Mouse (Mus musculus) MEL (cell line): ENCODE data around the gene Fam185a. TPM values are rescaled to one million over a fixed set of nuclear protein-coding genes. Genes with fewer than 3 reads are reported as not detected.
A peak's percentile ranks its signal among the peaks of the same experiment; 100 is the strongest.

ENCODE experiments used
- DNase-seq: peaks from one replicate; pipeline ENCODE4 v3.0.0; 2011; ENCODE audit warnings: low read depth, low spot score
- H3K27ac ChIP-seq: 2 replicates; pipeline ENCODE4 v1.5.1; 2012; ENCODE audit warnings: low read depth, mild to moderate bottlenecking, control low read depth, low read length, moderate library complexity; ENCODE audit not compliant: control insufficient read depth
- H3K27me3 ChIP-seq, 2 experiments: fragments of 150-350 bp in 1 of 2; sonication (generic) in 1 of 2; 2 replicates each; pipeline ENCODE4 v1.6.1; 2012; ENCODE audit warnings: low read length in 2 of 2, mild to moderate bottlenecking in 2 of 2, improper control_type of control experiment in 1 of 2, moderate library complexity in 1 of 2; ENCODE audit not compliant: insufficient read depth in 2 of 2, control insufficient read depth in 1 of 2
- H3K36me3 ChIP-seq, 2 experiments: 2 replicates each; pipeline ENCODE4 v1.6.1; 2012 to 2014; ENCODE audit warnings: low read length in 2 of 2, improper control_type of control experiment in 1 of 2, inconsistent platforms in 1 of 2, mild to moderate bottlenecking in 1 of 2; ENCODE audit not compliant: insufficient read depth in 2 of 2, control insufficient read depth in 1 of 2
- H3K4me1 ChIP-seq, 2 experiments: fragments of 150-350 bp in 1 of 2; sonication (generic) in 1 of 2; 2 replicates each; pipeline ENCODE4 v1.6.1; 2012; ENCODE audit warnings: low read length in 2 of 2, improper control_type of control experiment in 1 of 2, mild to moderate bottlenecking in 1 of 2; ENCODE audit not compliant: insufficient read depth in 2 of 2, control insufficient read depth in 1 of 2
- H3K4me3 ChIP-seq, 2 experiments: fragments of 150-350 bp in 1 of 2; sonication (generic) in 1 of 2; 2 replicates each; pipeline ENCODE4 v1.5.1; 2012; ENCODE audit warnings: low read depth in 2 of 2, low read length in 2 of 2, mild to moderate bottlenecking in 2 of 2, moderate library complexity in 2 of 2, control low read depth in 1 of 2, improper control_type of control experiment in 1 of 2; ENCODE audit not compliant: control insufficient read depth in 1 of 2, insufficient read depth in 1 of 2
- H3K79me2 ChIP-seq: 2 replicates; pipeline ENCODE4 v1.6.1; 2012; ENCODE audit warnings: mild to moderate bottlenecking, low read length, moderate library complexity; ENCODE audit not compliant: control insufficient read depth, poor library complexity, insufficient read depth
- H3K9ac ChIP-seq: 2 replicates; pipeline ENCODE4 v1.6.1; 2012; ENCODE audit warnings: low read depth, mild to moderate bottlenecking, control low read depth, low read length, moderate library complexity; ENCODE audit not compliant: control insufficient read depth, poor library complexity, severe bottlenecking
- H3K9me3 ChIP-seq: fragments of 150-350 bp; sonication (generic); replicated peaks from 2 replicates; pipeline ENCODE4 v1.6.1; 2012; ENCODE audit warnings: mild to moderate bottlenecking, low read length, improper control_type of control experiment, moderate library complexity; ENCODE audit not compliant: insufficient read depth
- BHLHE40 ChIP-seq: IDR thresholded peaks from 2 replicates; pipeline ENCODE4 v1.6.1; 2012; ENCODE audit warnings: low read depth, mild to moderate bottlenecking, inconsistent platforms, low read length, improper control_type of control experiment, borderline replicate concordance
- CHD1 ChIP-seq: IDR thresholded peaks from 2 replicates; pipeline ENCODE4 v1.6.1; 2012; ENCODE audit warnings: low read depth, mild to moderate bottlenecking, inconsistent platforms, low read length, improper control_type of control experiment
- CHD2 ChIP-seq: IDR thresholded peaks from 2 replicates; pipeline ENCODE4 v1.6.1; 2011; ENCODE audit warnings: low read length, improper control_type of control experiment
- CTCF ChIP-seq, 3 experiments: IDR thresholded peaks in 2 of 3; conservative IDR thresholded peaks in 1 of 3; 2 replicates each; pipeline ENCODE4 v1.5.1; 2011 to 2012; ENCODE audit warnings: low read length in 3 of 3, low read depth in 2 of 3, mild to moderate bottlenecking in 2 of 3, improper control_type of control experiment in 1 of 3, inconsistent platforms in 1 of 3, mixed read lengths in 1 of 3, moderate library complexity in 1 of 3; ENCODE audit not compliant: control insufficient read depth in 1 of 3, insufficient read depth in 1 of 3, poor library complexity in 1 of 3, severe bottlenecking in 1 of 3
- E2F4 ChIP-seq: IDR thresholded peaks from 2 replicates; pipeline ENCODE4 v1.6.1; 2011; ENCODE audit warnings: low read depth, low read length, improper control_type of control experiment, borderline replicate concordance
- EP300 ChIP-seq, 2 experiments: IDR thresholded peaks; 2 replicates each; pipeline ENCODE4 v1.6.1; 2011; ENCODE audit warnings: improper control_type of control experiment in 2 of 2, low read length in 2 of 2, low read depth in 1 of 2, mild to moderate bottlenecking in 1 of 2
- GABPA ChIP-seq: IDR thresholded peaks from 2 replicates; pipeline ENCODE4 v1.6.1; 2012; ENCODE audit warnings: low read depth, mild to moderate bottlenecking, inconsistent platforms, low read length, improper control_type of control experiment, moderate library complexity
- GATA1 ChIP-seq: IDR thresholded peaks from 2 replicates; pipeline ENCODE4 v1.6.1; 2011; ENCODE audit warnings: low read depth, low read length, improper control_type of control experiment
- HCFC1 ChIP-seq: IDR thresholded peaks from 2 replicates; pipeline ENCODE4 v1.6.1; 2012; ENCODE audit warnings: low read depth, mild to moderate bottlenecking, inconsistent platforms, low read length, improper control_type of control experiment, moderate library complexity
- JUND ChIP-seq: IDR thresholded peaks from 2 replicates; pipeline ENCODE4 v1.6.1; 2011; ENCODE audit warnings: low read depth, mild to moderate bottlenecking, improper control_type of control experiment, low read length
- KAT2A ChIP-seq: conservative IDR thresholded peaks from 2 replicates; pipeline ENCODE4 v1.6.1; 2012; ENCODE audit warnings: low read depth, low read length, improper control_type of control experiment, inconsistent platforms
- MAFK ChIP-seq: IDR thresholded peaks from 2 replicates; pipeline ENCODE4 v1.6.1; 2011; ENCODE audit warnings: low read depth, mild to moderate bottlenecking, low read length, improper control_type of control experiment, borderline replicate concordance
- MAZ ChIP-seq: IDR thresholded peaks from 2 replicates; pipeline ENCODE4 v1.6.1; 2012; ENCODE audit warnings: low read depth, mild to moderate bottlenecking, inconsistent platforms, low read length, improper control_type of control experiment
- MEF2A ChIP-seq: IDR thresholded peaks from 2 replicates; pipeline ENCODE4 v1.6.1; 2014; ENCODE audit warnings: low read depth, mild to moderate bottlenecking, inconsistent platforms, low read length, improper control_type of control experiment; ENCODE audit not compliant: poor library complexity, insufficient replicate concordance, severe bottlenecking; ENCODE audit errors: extremely low read depth
- MXI1 ChIP-seq: IDR thresholded peaks from 2 replicates; pipeline ENCODE4 v1.6.1; 2011; ENCODE audit warnings: mild to moderate bottlenecking, low read depth, low read length, improper control_type of control experiment
- MYC ChIP-seq: IDR thresholded peaks from 2 replicates; pipeline ENCODE4 v1.6.1; 2011; ENCODE audit warnings: low read depth, mild to moderate bottlenecking, low read length, improper control_type of control experiment, moderate library complexity
- NELFE ChIP-seq: IDR thresholded peaks from 2 replicates; pipeline ENCODE4 v1.6.1; 2011; ENCODE audit warnings: low read depth, low read length, improper control_type of control experiment
- NRF1 ChIP-seq: IDR thresholded peaks from 2 replicates; pipeline ENCODE4 v1.6.1; 2014; ENCODE audit warnings: low read depth, mild to moderate bottlenecking, inconsistent platforms, low read length, improper control_type of control experiment, moderate library complexity; ENCODE audit not compliant: poor library complexity, insufficient read depth, severe bottlenecking
- POLR2AphosphoS2 ChIP-seq: IDR thresholded peaks from 2 replicates; pipeline ENCODE4 v1.6.1; 2011; ENCODE audit warnings: low read length, improper control_type of control experiment
- POLR2AphosphoS5 ChIP-seq: IDR thresholded peaks from 2 replicates; pipeline ENCODE4 v1.6.1; 2012; ENCODE audit warnings: low read depth, borderline replicate concordance, mild to moderate bottlenecking, inconsistent platforms, low read length, moderate library complexity, mixed read lengths
- RAD21 ChIP-seq: IDR thresholded peaks from 2 replicates; pipeline ENCODE4 v1.6.1; 2011; ENCODE audit warnings: mild to moderate bottlenecking, low read depth, low read length, improper control_type of control experiment
- SIN3A ChIP-seq: IDR thresholded peaks from 2 replicates; pipeline ENCODE4 v1.6.1; 2012; ENCODE audit warnings: low read length, improper control_type of control experiment, inconsistent platforms
- SMC3 ChIP-seq: IDR thresholded peaks from 2 replicates; pipeline ENCODE4 v1.6.1; 2011; ENCODE audit warnings: low read depth, low read length, improper control_type of control experiment
- TAL1 ChIP-seq: IDR thresholded peaks from 2 replicates; pipeline ENCODE4 v1.6.1; 2012; ENCODE audit warnings: mild to moderate bottlenecking, inconsistent platforms, low read length, moderate library complexity, mixed read lengths
- TBP ChIP-seq: IDR thresholded peaks from 2 replicates; pipeline ENCODE4 v1.8.0; 2011; ENCODE audit warnings: low read depth, low read length, improper control_type of control experiment
- TCF12 ChIP-seq: IDR thresholded peaks from 2 replicates; pipeline ENCODE4 v1.6.1; 2014; ENCODE audit warnings: low read depth, mild to moderate bottlenecking, inconsistent platforms, low read length, improper control_type of control experiment, moderate library complexity
- USF1 ChIP-seq: IDR thresholded peaks from 2 replicates; pipeline ENCODE4 v1.6.1; 2014; ENCODE audit warnings: low read depth, mild to moderate bottlenecking, inconsistent platforms, low read length, improper control_type of control experiment, moderate library complexity
- USF2 ChIP-seq, 2 experiments: IDR thresholded peaks; 2 replicates each; pipeline ENCODE4 v1.6.1; 2011 to 2012; ENCODE audit warnings: improper control_type of control experiment in 2 of 2, low read length in 2 of 2, borderline replicate concordance in 1 of 2, inconsistent platforms in 1 of 2, low read depth in 1 of 2, mild to moderate bottlenecking in 1 of 2; ENCODE audit not compliant: insufficient read depth in 1 of 2
- ZC3H11A ChIP-seq: IDR thresholded peaks from 2 replicates; pipeline ENCODE4 v1.6.1; 2012; ENCODE audit warnings: low read depth, mild to moderate bottlenecking, inconsistent platforms, low read length, improper control_type of control experiment
- ZKSCAN1 ChIP-seq: IDR thresholded peaks from 2 replicates; pipeline ENCODE4 v1.6.1; 2012; ENCODE audit warnings: low read depth, mild to moderate bottlenecking, inconsistent platforms, low read length, improper control_type of control experiment, moderate library complexity
- ZMIZ1 ChIP-seq: IDR thresholded peaks from 2 replicates; pipeline ENCODE4 v1.6.1; 2012; ENCODE audit warnings: low read depth, mild to moderate bottlenecking, inconsistent platforms, low read length, improper control_type of control experiment, moderate library complexity
- ZNF384 ChIP-seq: IDR thresholded peaks from 2 replicates; pipeline ENCODE4 v1.6.1; 2012; ENCODE audit warnings: low read depth, mild to moderate bottlenecking, inconsistent platforms, low read length, improper control_type of control experiment
- polyA plus RNA-seq, 2 experiments: library from polyadenylated mRNA; stranded (reverse) in 1 of 2; unstranded in 1 of 2; fragments of >175 nt in 1 of 2; fragments of >200 nt in 1 of 2; gene quantifications; 2 replicates each; pipeline versions ENCODE4 v1.2.1 to v1.2.4; 2012; ENCODE audit warnings: low replicate concordance in 2 of 2, low read depth in 1 of 2; ENCODE audit not compliant: insufficient read length in 2 of 2, insufficient read depth in 1 of 2, missing spikeins in 1 of 2
- total RNA-seq: library from RNA; depleted of rRNA; stranded (reverse); fragments of 300-350 nt; gene quantifications from 2 replicates; pipeline ENCODE4 v1.2.3, GENCODE M21; 2012

Fam185a gene
- total and polyA plus RNA-seq, 3 experiments, result 20.2 to 28.3 TPM; not detected in 1

GRCm38 (mm10) chr5:21384976-21385375 is 39.8 kb upstream of the Fam185a start (continued):
- TF ChIP-seq CHD1, result no peak
- TF ChIP-seq JUND, result peak; percentile 83; the same call in 1 of the 2 replicates
- TF ChIP-seq MEF2A, result no peak
- no peak for TF ChIP-seq ZKSCAN1
- TF ChIP-seq MXI1, result peak; percentile 78
- TF ChIP-seq NELFE, result peak; percentile 29; the same call in 1 of the 2 replicates
- TF ChIP-seq MAFK, result no peak
- no peak for TF ChIP-seq NRF1
- no peak for TF ChIP-seq CHD2
- TF ChIP-seq MYC, result peak; percentile 98
- peak; percentile 89 to 95 for TF ChIP-seq EP300 (IDR thresholded peaks at IDR 0.05; ENCODE audit: low read depth in 1 of 2, low read length in 2 of 2)
- TF ChIP-seq KAT2A, result no peak
- TF ChIP-seq SMC3, result no peak

GRCm38 (mm10) chr5:21386432-21386831 is 38.3 kb upstream of the Fam185a start:
- peak; percentile 90 for DNase-seq
- TF ChIP-seq CHD2 (no peak), HCFC1 (no peak; the same call in 1 of the 2 replicates), GATA1 (no peak), TAL1 (no peak), USF1 (no peak), RAD21 (no peak), CHD1 (0 out of 2 replicates have a peak, but pooled peaks have one; percentile 24), TBP (peak; percentile 14; the same call in 1 of the 2 replicates), KAT2A (no peak), GABPA (no peak), ZKSCAN1 (no peak), CTCF (IDR thresholded peaks at IDR 0.05 in 2 of 3, conservative IDR thresholded peaks at IDR 0.05 in 1 of 3; ENCODE audit: control insufficient read depth in 1 of 3, insufficient read depth in 1 of 3, low read depth in 2 of 3, low read length in 3 of 3, poor library complexity in 1 of 3, severe bottlenecking in 1 of 3) (no peak), ZMIZ1 (no peak; the same call in 1 of the 2 replicates), SIN3A (peak; percentile 76), MAZ (no peak), EP300 (IDR thresholded peaks at IDR 0.05; ENCODE audit: low read depth in 1 of 2, low read length in 2 of 2) (peak; percentile 34 to 62; a peak in 3 of 4 replicates), POLR2AphosphoS2 (peak; percentile 67; the same call in 1 of the 2 replicates), BHLHE40 (no peak), ZNF384 (no peak), MYC (peak; percentile 60; the same call in 1 of the 2 replicates), MXI1 (peak; percentile 72; the same call in 1 of the 2 replicates), POLR2AphosphoS5 (no peak), ZC3H11A (no peak), MAFK (no peak), USF2 (IDR thresholded peaks at IDR 0.05; ENCODE audit: borderline replicate concordance in 1 of 2, insufficient read depth in 1 of 2, low read depth in 1 of 2, low read length in 2 of 2) (no peak), NRF1 (no peak), E2F4 (no peak), SMC3 (no peak), JUND (no peak), MEF2A (no peak), TCF12 (peak; percentile 26; the same call in 1 of the 2 replicates)

More at GRCm38 (mm10) chr5:21386432-21386831, 38.3 kb upstream of the Fam185a start:
- peak overlapping the region; percentile 90 for H3K27ac ChIP-seq
- H3K36me3 ChIP-seq, result peaks cover 0 to 46% of the 10 kb centered on the region in 2 experiments; a peak in 2 of 4 replicates
- H3K27me3 ChIP-seq, result no peaks in the 10 kb centered on the region
- H3K79me2 ChIP-seq, result no peaks in the 10 kb centered on the region; the same call in 1 of the 2 replicates
- H3K4me3 ChIP-seq, result peak overlapping the region; percentile 45
- no peaks in the 10 kb centered on the region for H3K9me3 ChIP-seq
- peak overlapping the region; percentile 51 for H3K9ac ChIP-seq
- H3K4me1 ChIP-seq, result peaks cover 22 to 34% of the 10 kb centered on the region in 2 experiments
